Mouse (Mus musculus) urinary bladder, postnatal 4 days (tissue): ENCODE data around the gene Tmem135.

Experiments used
- DNase-seq, 2 experiments: peaks; one replicate each; pipeline ENCODE4 v3.0.0; 2021 to 2022; ENCODE audit warnings: low spot score in 2 of 2

The Tmem135 gene

GRCm38 (mm10) chr7:89417707-89418106 is 13.7 kb upstream of the Tmem135 start:
- DNase-seq, result no peak

- no peak for DNase-seq
Measured at GRCm38 (mm10) chr7:89416027-89416426, 12.0 kb upstream of the Tmem135 start.

GRCm38 (mm10) chr7:89412094-89412493 is 8.1 kb upstream of the Tmem135 start:
- DNase-seq, result no peak

- DNase-seq, result no peak
Measured at GRCm38 (mm10) chr7:89411346-89411745, 7.3 kb upstream of the Tmem135 start.

GRCm38 (mm10) chr7:89410294-89410693 is 6.3 kb upstream of the Tmem135 start:
- no peak for DNase-seq

GRCm38 (mm10) chr7:89407006-89407940 is 3.3 kb upstream of the Tmem135 start:
- DNase-seq, result no peak

GRCm38 (mm10) chr7:89406011-89406410 is 2.0 kb upstream of the Tmem135 start:
- no peak for DNase-seq

- DNase-seq, result peak in 1 of 2 experiments; percentile 64
Measured at GRCm38 (mm10) chr7:89404734-89405440, 865 bp upstream of the Tmem135 start.

GRCm38 (mm10) chr7:89403053-89403972 is 709 bp downstream of the Tmem135 start:
- peak; percentile 61 to 68 for DNase-seq

- no peak for DNase-seq
Measured at GRCm38 (mm10) chr7:89401936-89402335, 2.1 kb downstream of the Tmem135 start.

- no peak for DNase-seq
Measured at GRCm38 (mm10) chr7:89401136-89401858, 2.7 kb downstream of the Tmem135 start.

- no peak for DNase-seq
Measured at GRCm38 (mm10) chr7:89400721-89401120, 3.3 kb downstream of the Tmem135 start.

- DNase-seq, result no peak
Measured at GRCm38 (mm10) chr7:89397837-89398534, 6.0 kb downstream of the Tmem135 start.

GRCm38 (mm10) chr7:89396386-89396785 is 7.6 kb downstream of the Tmem135 start:
- DNase-seq, result peak in 1 of 2 experiments; percentile 10

GRCm38 (mm10) chr7:89395399-89395798 is 8.6 kb downstream of the Tmem135 start:
- DNase-seq, result no peak

- no peak for DNase-seq
Measured at GRCm38 (mm10) chr7:89392825-89393224, 11.2 kb downstream of the Tmem135 start.

- DNase-seq, result peak in 1 of 2 experiments; percentile 10
Measured at GRCm38 (mm10) chr7:89392388-89392787, 11.6 kb downstream of the Tmem135 start.

GRCm38 (mm10) chr7:89391831-89392230 is 12.2 kb downstream of the Tmem135 start:
- DNase-seq, result peak in 1 of 2 experiments; percentile 8

GRCm38 (mm10) chr7:89391281-89391680 is 12.7 kb downstream of the Tmem135 start:
- DNase-seq, result no peak

GRCm38 (mm10) chr7:89390660-89391059 is 13.4 kb downstream of the Tmem135 start:
- DNase-seq, result no peak
